Comparison of ENCODE assay signal across 12 mouse cellular contexts in the genomic region with DNA sequence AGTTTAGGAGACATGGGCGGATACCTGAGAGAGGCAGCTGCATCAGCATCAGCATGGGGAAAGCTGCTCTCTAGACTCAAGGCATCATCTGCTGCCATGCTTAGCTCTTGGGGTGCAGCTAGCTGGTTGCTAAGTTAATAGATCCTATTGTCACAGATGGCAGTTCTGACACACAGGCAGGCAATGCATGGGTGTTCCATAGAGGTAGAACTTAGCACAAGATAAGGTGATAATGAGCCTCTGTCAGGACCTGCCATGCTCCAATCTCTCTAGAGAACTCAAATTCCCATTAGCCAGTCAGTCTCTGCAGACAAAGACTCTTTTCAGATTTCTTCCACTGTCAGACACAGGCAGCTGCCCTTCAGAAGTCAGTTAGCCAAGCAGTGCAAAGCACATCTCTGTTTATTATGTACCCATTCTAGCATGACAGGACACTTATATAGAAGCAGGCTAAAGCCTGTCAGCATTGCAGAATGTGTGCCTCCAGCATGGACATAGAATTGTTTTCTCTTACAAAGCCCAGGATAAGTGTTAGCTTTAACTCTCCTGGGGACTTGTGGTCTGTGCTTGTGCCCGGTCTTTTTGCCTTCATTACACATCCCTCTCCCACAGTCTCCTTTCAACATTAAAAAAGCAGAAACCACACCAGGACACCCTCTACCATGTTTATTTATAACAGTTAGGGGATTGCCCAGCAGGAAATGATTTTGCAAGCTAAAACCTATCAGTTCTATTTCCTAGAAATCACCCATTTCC. TPM values are rescaled to one million over a fixed set of nuclear protein-coding genes. Genes with fewer than 3 reads are reported as not detected.
A peak's percentile ranks its signal among the peaks of the same experiment; 100 is the strongest.
DNase-seq lines count a peak whose midpoint lies in the region; ATAC-seq lines count a peak whose summit lies in the region.
"Had no signal": no experiment of that assay in that cellular context is flagged by ENCODE, and none has a peak within 500 bp of the region (broad histone marks: within the 10 kb centered on the region; RNA-seq: fewer than 3 reads in every experiment).

No protein-coding gene starts in this region.

- peak; percentile 84 for DNase-seq in heart, adult 11 months
- peak; percentile 46 for DNase-seq in A20 (ENCODE audit: low read depth, low spot score)
- peak; percentile 4 for DNase-seq in embryo, embryonic 10.5 days (ENCODE audit: low spot score)
- DNase-seq in heart, postnatal 25 days (ENCODE audit: low spot score) = no peak
- DNase-seq in cerebellum, adult 11 months = no peak
- DNase-seq: adrenal gland, postnatal 36 days; cerebellum, postnatal 14 days had no signal

- H3K9ac ChIP-seq in heart, embryonic 11.5 days (ENCODE audit: low read depth, low read length) = no peak overlapping the region
- H3K9ac ChIP-seq: limb, embryonic 12.5 days had no signal

- H3K27me3 ChIP-seq in heart, embryonic 11.5 days (ENCODE audit: control insufficient read depth, insufficient read depth, low read length) = no peaks in the 10 kb centered on the region
- H3K27me3 ChIP-seq: limb, embryonic 12.5 days had no signal

- H3K4me2 ChIP-seq in heart, embryonic 11.5 days = no peak overlapping the region
- H3K4me2 ChIP-seq: limb, embryonic 12.5 days had no signal

- 65% methylated on average over 2 of the region's 2 CpGs for WGBS in heart, embryonic 11.5 days (ENCODE audit: insufficient replicate concordance)

- H3K4me3 ChIP-seq in heart, embryonic 11.5 days (ENCODE audit: low read depth, low read length) = no peak overlapping the region
- H3K4me3 ChIP-seq: limb, embryonic 12.5 days had no signal

- no peaks in the 10 kb centered on the region for H3K36me3 ChIP-seq in heart, embryonic 11.5 days (ENCODE audit: control insufficient read depth, insufficient read depth, low read length)
- H3K36me3 ChIP-seq: limb, embryonic 12.5 days had no signal

- no peaks in the 10 kb centered on the region for H3K9me3 ChIP-seq in heart, embryonic 11.5 days (replicated peaks; ENCODE audit: control insufficient read depth, low read length)
- H3K9me3 ChIP-seq: limb, embryonic 12.5 days had no signal

- no peaks in the 10 kb centered on the region for H3K4me1 ChIP-seq in heart, embryonic 11.5 days (ENCODE audit: control insufficient read depth, insufficient read depth, low read length)
- H3K4me1 ChIP-seq: limb, embryonic 12.5 days had no signal

- H3K27ac ChIP-seq in heart, embryonic 11.5 days (ENCODE audit: low read depth, low read length) = no peak overlapping the region
- H3K27ac ChIP-seq: limb, embryonic 12.5 days had no signal

- no peak for ATAC-seq in heart, embryonic 11.5 days (replicated peaks; ENCODE audit: insufficient number of reproducible peaks, low FRiP score, low TSS enrichment)
- peak; percentile 81 for ATAC-seq in megakaryocyte progenitor cell, adult 5-6 weeks (replicated peaks; ENCODE audit: poor library complexity)
- no peak for ATAC-seq in frontal cortex, adult (ENCODE audit: low TSS enrichment)

- intact Hi-C loops in heart, postnatal 25 days (cut with DNase I) = no loop called here

RNA-seq across cellular contexts. Expression of a gene that starts 0.5 kb away (rescaled TPM):
- polyA plus RNA-seq in heart, embryonic 11.5 days (2014; fragmentation: Nextera tagmentation; extraction: Ambion mirVana) = not detected in 2 replicates
- 1.7 and 2.1 TPM in 2 replicates for total RNA-seq in megakaryocyte progenitor cell, adult 5-6 weeks (2015)
- 1.2 and 1.4 TPM in 2 replicates for total RNA-seq in megakaryocyte progenitor cell, adult 5-6 weeks (2017)
- total RNA-seq in heart, postnatal 25 days (2021) = under 1 TPM in 1 of 2 experiments, not detected in 1; 0.14 TPM
- polyA plus RNA-seq: limb, embryonic 12.5 days had no signal

RNA-seq across cellular contexts. Expression of a gene that starts 22.2 kb away (rescaled TPM):
- 1.0 and 1.1 TPM in 2 replicates for polyA plus RNA-seq in heart, embryonic 11.5 days (2014; fragmentation: Nextera tagmentation; extraction: Ambion mirVana)
- total RNA-seq in megakaryocyte progenitor cell, adult 5-6 weeks (2015) = 14.9 and 26.9 TPM in 2 replicates
- 17.9 and 22.6 TPM in 2 replicates for total RNA-seq in megakaryocyte progenitor cell, adult 5-6 weeks (2017)
- 1 to 10 TPM in 1 of 2 experiments, under 1 TPM in 1; 0.57 to 1.1 TPM for total RNA-seq in heart, postnatal 25 days (2021)

RNA-seq across cellular contexts. Expression of a gene that starts 49.1 kb away (rescaled TPM):
- polyA plus RNA-seq in heart, embryonic 11.5 days (2014; fragmentation: Nextera tagmentation; extraction: Ambion mirVana) = not detected in 2 replicates
- total RNA-seq in megakaryocyte progenitor cell, adult 5-6 weeks (2015) = not detected in 2 replicates
- not detected in 2 replicates for total RNA-seq in megakaryocyte progenitor cell, adult 5-6 weeks (2017)
- total RNA-seq in heart, postnatal 25 days (2021) = under 1 TPM in 1 of 2 experiments, not detected in 1; 0.73 TPM
- polyA plus RNA-seq: intestine, embryonic 14.5 days had no signal

Comparison
In these comparisons a context has a peak if more than half of its experiments do, and no peak if none do; other contexts are left out.
1. DNase-seq: peak in heart, adult 11 months (single experiment), A20 (single experiment) and embryo, embryonic 10.5 days (single experiment); none in heart, postnatal 25 days (single experiment) and cerebellum, adult 11 months (single experiment).
2. RNA of a gene that starts 22.2 kb away (total RNA-seq): 14.9 to 26.9 TPM in megakaryocyte progenitor cell, adult 5-6 weeks; 0.57 to 1.1 TPM in heart, postnatal 25 days; every median in the first group is over 4 times any median in the second.